Mouse (Mus musculus) heart, embryonic 16.5 days (tissue): ENCODE data around the gene Mfap1b. TPM values are rescaled to one million over a fixed set of nuclear protein-coding genes. Genes with fewer than 3 reads are reported as not detected.

ENCODE experiments used
- ATAC-seq: fragments of 200-750 bp; cut with Nextera tagmentation; replicated peaks from 2 replicates; pipeline ENCODE4 v1.8.0; 2017; ENCODE audit warnings: moderate number of reproducible peaks; ENCODE audit not compliant: insufficient read depth, low FRiP score; ENCODE audit errors: extremely low read depth
- H3K27ac ChIP-seq: fragments of 300-500 bp; sonication (generic); 2 replicates; pipeline ENCODE4 v1.5.1; 2014; ENCODE audit warnings: mild to moderate bottlenecking, low read length, control low read depth, moderate library complexity
- H3K27me3 ChIP-seq: fragments of 300-500 bp; sonication (generic); 2 replicates; pipeline ENCODE4 v1.6.1; 2014; ENCODE audit warnings: low read length, mixed read lengths; ENCODE audit not compliant: control insufficient read depth, insufficient read depth
- H3K36me3 ChIP-seq: fragments of 300-500 bp; sonication (generic); 2 replicates; pipeline ENCODE4 v1.6.1; 2014; ENCODE audit not compliant: control insufficient read depth, insufficient read depth
- H3K4me1 ChIP-seq: fragments of 300-500 bp; sonication (generic); 2 replicates; pipeline ENCODE4 v1.6.1; 2014; ENCODE audit warnings: low read length, mixed read lengths; ENCODE audit not compliant: control insufficient read depth, insufficient read depth
- H3K4me2 ChIP-seq: fragments of 300-500 bp; sonication (generic); 2 replicates; pipeline ENCODE4 v1.6.1; 2014; ENCODE audit warnings: low read depth, mild to moderate bottlenecking, control low read depth, low read length
- H3K4me3 ChIP-seq: fragments of 300-500 bp; sonication (generic); 2 replicates; pipeline ENCODE4 v1.5.1; 2014; ENCODE audit warnings: mild to moderate bottlenecking, control low read depth, low read length
- H3K9ac ChIP-seq: fragments of 300-500 bp; sonication (generic); 2 replicates; pipeline ENCODE4 v1.6.1; 2014; ENCODE audit warnings: low read length, control low read depth
- H3K9me3 ChIP-seq: fragments of 300-500 bp; sonication (generic); replicated peaks from 2 replicates; pipeline ENCODE4 v1.6.1; 2016; ENCODE audit warnings: low read length; ENCODE audit not compliant: control insufficient read depth
- WGBS: fragments of 180-500 bp; shearing (Covaris S2); extraction: QIAGEN DNeasy Blood & Tissue Kit; methylation state at CpG from one replicate; pipeline ENCODE4 v1.1.7; 2014; 5-methylcytosine and 5-hydroxymethylcytosine counted together
- polyA plus RNA-seq: library from polyadenylated mRNA; unstranded; fragments of >200 nt; fragmentation: Nextera tagmentation; extraction: Ambion mirVana; gene quantifications from 2 replicates; pipeline ENCODE4 v1.2.1, GENCODE M21; 2015

Mfap1b gene
- polyA plus RNA-seq, 1 experiment from 2014 or later = 50.9 TPM

GRCm38 (mm10) chr2:121418476-121418875 is 55.4 kb downstream of the Mfap1b start:
- ATAC-seq = no peak
- H3K4me3 ChIP-seq = no peak overlapping the region
- WGBS = 77% methylated on average over 3 of the region's 3 CpGs

DNA sequence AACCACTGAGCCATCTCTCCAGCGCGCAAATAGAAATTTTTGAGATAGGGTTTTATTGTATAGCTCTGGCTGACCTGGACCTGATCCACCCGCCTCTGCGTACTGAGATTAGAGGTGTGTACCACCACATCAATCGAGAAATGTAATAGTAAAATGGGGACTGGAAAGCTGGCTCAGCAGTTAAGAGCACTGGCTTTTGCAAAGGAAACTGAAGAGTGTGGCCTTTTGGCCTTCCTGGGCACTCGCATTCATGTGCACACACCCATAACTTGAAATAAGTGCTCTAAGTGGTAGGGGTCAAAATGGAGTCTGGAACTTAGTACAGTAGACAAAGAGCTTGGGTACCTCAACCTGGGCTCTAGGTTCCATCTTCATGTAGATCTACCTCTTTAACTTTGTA is 57.5 kb downstream of the Mfap1b start:
- no peaks in the 10 kb centered on the region for H3K9me3 ChIP-seq
- no peak overlapping the region for H3K27ac ChIP-seq
- peaks cover 24% of the 10 kb centered on the region for H3K4me1 ChIP-seq
- H3K36me3 ChIP-seq = peaks cover 13% of the 10 kb centered on the region
- H3K27me3 ChIP-seq = no peaks in the 10 kb centered on the region
- H3K9ac ChIP-seq = no peak overlapping the region
- peak overlapping the region; percentile 68 for H3K4me2 ChIP-seq
- H3K4me3 ChIP-seq = peak overlapping the region; percentile 9
- no peak for ATAC-seq
- 76% methylated on average over 6 of the region's 6 CpGs for WGBS

More at GRCm38 (mm10) chr2:121418476-121418875, 55.4 kb downstream of the Mfap1b start:
- Histone ChIP-seq H3K27me3 (no peaks in the 10 kb centered on the region), H3K9me3 (no peaks in the 10 kb centered on the region), H3K9ac (no peak overlapping the region), H3K27ac (no peak overlapping the region), H3K36me3 (peaks cover 30% of the 10 kb centered on the region), H3K4me2 (no peak overlapping the region), H3K4me1 (peaks cover 21% of the 10 kb centered on the region)

DNA sequence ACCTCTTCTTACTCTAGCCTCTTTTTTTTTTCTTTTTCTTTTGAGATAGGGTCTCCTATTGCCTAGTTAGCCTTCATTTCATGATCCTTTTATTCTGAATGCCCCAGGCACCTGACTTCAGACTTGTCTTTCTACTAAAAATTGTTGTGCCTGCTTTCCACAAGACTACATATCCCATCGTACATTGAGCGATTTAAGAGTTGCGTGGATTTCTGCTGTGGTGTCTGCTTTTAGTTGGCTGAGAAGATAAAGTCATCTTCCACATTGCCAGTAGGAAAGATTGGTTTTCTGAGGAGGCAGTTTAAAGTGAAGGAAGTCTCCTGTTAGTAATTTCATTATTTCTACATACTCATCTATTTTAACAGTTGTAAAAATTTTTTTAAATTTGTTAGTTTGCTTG is 58.3 kb downstream of the Mfap1b start:
- ATAC-seq = no peak
- H3K4me2 ChIP-seq = peak overlapping the region; percentile 68
- no peaks in the 10 kb centered on the region for H3K27me3 ChIP-seq
- 50% methylated on average over 3 of the region's 3 CpGs for WGBS
- no peaks in the 10 kb centered on the region for H3K9me3 ChIP-seq
- H3K4me3 ChIP-seq = peak overlapping the region; percentile 90
- H3K9ac ChIP-seq = peak overlapping the region; percentile 99; the same call in 1 of the 2 replicates
- peaks cover 9% of the 10 kb centered on the region for H3K36me3 ChIP-seq
- H3K27ac ChIP-seq = no peak overlapping the region
- H3K4me1 ChIP-seq = peaks cover 24% of the 10 kb centered on the region

- H3K4me2 ChIP-seq = peak overlapping the region; percentile 68
- peaks cover 9% of the 10 kb centered on the region for H3K36me3 ChIP-seq
- ATAC-seq = no peak
- H3K27me3 ChIP-seq = no peaks in the 10 kb centered on the region
- H3K9me3 ChIP-seq = no peaks in the 10 kb centered on the region
- H3K4me3 ChIP-seq = peak overlapping the region; percentile 90
- H3K9ac ChIP-seq = peak overlapping the region; percentile 99
- WGBS = 32% methylated on average over 3 of the region's 3 CpGs
- H3K27ac ChIP-seq = 0 out of 2 replicates have a peak overlapping the region, but pooled peaks have one; percentile 13
- peaks cover 24% of the 10 kb centered on the region for H3K4me1 ChIP-seq
These were observed 58.8 kb downstream of the Mfap1b start for GRCm38 (mm10) chr2:121415103-121415502.

GRCm38 (mm10) chr2:121414139-121414685 is 59.7 kb downstream of the Mfap1b start:
- Histone ChIP-seq H3K4me2 (peak overlapping the region; percentile 68), H3K9ac (peak overlapping the region; percentile 99), H3K27me3 (no peaks in the 10 kb centered on the region), H3K4me3 (peak overlapping the region; percentile 90), H3K9me3 (no peaks in the 10 kb centered on the region), H3K27ac (peak overlapping the region; percentile 97), H3K36me3 (peaks cover 9% of the 10 kb centered on the region), H3K4me1 (peaks cover 24% of the 10 kb centered on the region)
- ATAC-seq = peak; percentile 30
- under 1% methylated on average over 32 of the region's 32 CpGs for WGBS

- Histone ChIP-seq H3K4me2 (peak within 1 kb of the TSS; percentile 78), H3K27me3 (no peaks in the 10 kb centered on the region), H3K9me3 (no peaks in the 10 kb centered on the region), H3K9ac (peak within 1 kb of the TSS; percentile 99), H3K4me3 (peak within 1 kb of the TSS; percentile 90), H3K27ac (peak within 1 kb of the TSS; percentile 97), H3K4me1 (peaks cover 23% of the 10 kb centered on the region), H3K36me3 (peaks cover 6% of the 10 kb centered on the region)
- ATAC-seq = peak; percentile 99
- WGBS = under 1% methylated on average over 60 of the region's 68 CpGs
These were observed 60.4 kb downstream of the Mfap1b start, which contains the start of the genes Pdia3 and Catsper2 for GRCm38 (mm10) chr2:121413387-121414042. TSS of gene Pdia3 (plus strand) at chr2:121413775. TSS of gene Catsper2 (minus strand) at chr2:121413792.

DNA sequence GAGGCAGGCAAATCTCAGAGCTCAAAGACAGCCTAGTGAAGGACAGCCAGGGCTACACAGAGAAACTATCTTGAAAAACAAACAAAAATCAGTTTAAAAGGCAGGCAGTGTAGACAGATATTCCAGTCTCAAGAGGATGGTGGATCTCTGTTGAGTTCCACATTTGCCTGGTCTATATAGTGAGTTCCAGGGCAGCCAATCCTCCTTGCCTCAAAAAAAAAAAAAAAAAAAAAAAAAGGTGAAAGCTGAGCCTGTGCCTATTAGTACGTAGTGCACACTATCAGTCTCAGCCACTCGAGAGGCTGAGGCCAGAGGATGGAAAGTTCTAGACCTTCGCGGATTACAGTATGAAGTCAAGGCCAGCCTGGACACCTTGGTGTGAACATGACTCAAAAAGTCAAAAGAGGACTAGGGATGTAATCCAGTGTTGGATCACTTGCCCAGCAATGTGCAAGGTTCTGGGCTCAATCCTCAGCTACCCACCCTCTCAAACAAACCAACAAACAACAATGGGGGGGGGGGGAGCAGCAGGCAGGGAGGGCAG is 61.0 kb downstream of the Mfap1b start:
- Histone ChIP-seq H3K9ac (peak overlapping the region; percentile 99), H3K4me3 (peak overlapping the region; percentile 90), H3K4me2 (peak overlapping the region; percentile 78), H3K4me1 (peaks cover 21% of the 10 kb centered on the region), H3K9me3 (no peaks in the 10 kb centered on the region), H3K36me3 (0 out of 2 replicates have a peak, but pooled peaks cover under 1% of the 10 kb centered on the region), H3K27ac (peak overlapping the region; percentile 87), H3K27me3 (no peaks in the 10 kb centered on the region)
- no peak for ATAC-seq
- WGBS = 2% methylated on average over 4 of the region's 4 CpGs
